In genomic region chr3:113651386-113651785, GRCm38 (mm10) we compare ENCODE assay signal across 8 mouse cellular contexts. TPM values are rescaled to one million over a fixed set of nuclear protein-coding genes. Genes with fewer than 3 reads are reported as not detected.
DNase-seq lines count a peak whose midpoint lies in the region; ATAC-seq and TF ChIP-seq lines count a peak whose summit lies in the region.
"Not testable (repeated sequence)": the region's sequence is repeated elsewhere in the genome, so short reads cannot be mapped to it uniquely, and the experiment has no call there.

No protein-coding gene starts in this region.

- peak; percentile 18 for DNase-seq in ZHBTc4 (ENCODE audit: low read depth, low spot score)
- peak; percentile 58 for DNase-seq in embryo, embryonic 11 days
- peak; percentile 31 for DNase-seq in forelimb bud, embryonic 11.5 days (ENCODE audit: low read depth, low spot score)
- DNase-seq in liver, embryonic 14.5 days (ENCODE audit: low read depth in 3 of 3, low spot score in 3 of 3), result not testable (repeated sequence)
- peak; percentile 83 for DNase-seq in midbrain, embryonic 14.5 days
- DNase-seq in telencephalon, adult 2 months (ENCODE audit: low read depth, low spot score), result peak; percentile 13

- ATAC-seq in hindbrain, embryonic 16.5 days, result peak; percentile 76; the same call in 1 of the 2 replicates
- ATAC-seq in liver, embryonic 14.5 days (ENCODE audit: insufficient read depth); midbrain, embryonic 14.5 days (ENCODE audit: low FRiP score, low TSS enrichment): not testable (repeated sequence)

- not testable (repeated sequence) for TF ChIP-seq EP300 in liver, embryonic 14.5 days (IDR thresholded peaks at IDR 0.05; ENCODE audit: low read depth)

- H3K27me3 ChIP-seq in E14TG2a.4 (ENCODE audit: insufficient read depth, low read length); hindbrain, embryonic 16.5 days (replicated peaks; ENCODE audit: control insufficient read depth, insufficient read depth, low read length); liver, embryonic 14.5 days (ENCODE audit: control insufficient read depth, insufficient read depth, low read length); midbrain, embryonic 14.5 days (ENCODE audit: control insufficient read depth, insufficient read depth, low read length): not testable (repeated sequence)

- not testable (repeated sequence) for H3K9me3 ChIP-seq in E14TG2a.4 (ENCODE audit: low read length); hindbrain, embryonic 16.5 days (ENCODE audit: control insufficient read depth, low read length); liver, embryonic 14.5 days (ENCODE audit: control insufficient read depth, low read length); midbrain, embryonic 14.5 days (ENCODE audit: control insufficient read depth, low read length)

- H3K27ac ChIP-seq in hindbrain, embryonic 16.5 days (ENCODE audit: low read depth, low read length); liver, embryonic 14.5 days; midbrain, embryonic 14.5 days (replicated peaks; ENCODE audit: low read depth, low read length): not testable (repeated sequence)

- peaks cover 13% of the 10 kb centered on the region for H3K4me1 ChIP-seq in E14TG2a.4 (replicated peaks; ENCODE audit: low read depth, low read length)
- not testable (repeated sequence) for H3K4me1 ChIP-seq in hindbrain, embryonic 16.5 days (ENCODE audit: control insufficient read depth, insufficient read depth, low read depth, low read length); liver, embryonic 14.5 days (replicated peaks; ENCODE audit: control insufficient read depth in 2 of 2, insufficient read depth in 2 of 2, low read length in 1 of 2); midbrain, embryonic 14.5 days (ENCODE audit: control insufficient read depth, insufficient read depth, low read length)

- H3K9ac ChIP-seq in hindbrain, embryonic 16.5 days (ENCODE audit: low read depth, low read length); liver, embryonic 14.5 days (replicated peaks); midbrain, embryonic 14.5 days (replicated peaks; ENCODE audit: low read length): not testable (repeated sequence)

- WGBS in hindbrain, embryonic 16.5 days, result 54% methylated on average over 3 of the region's 3 CpGs
- WGBS in liver, embryonic 14.5 days (ENCODE audit: insufficient replicate concordance), result 40% methylated on average over 3 of the region's 3 CpGs
- WGBS in midbrain, embryonic 14.5 days, result 47% methylated on average over 3 of the region's 3 CpGs

- H3K36me3 ChIP-seq in E14TG2a.4 (ENCODE audit: insufficient read depth, low read length); hindbrain, embryonic 16.5 days (ENCODE audit: control insufficient read depth, insufficient read depth, low read length); liver, embryonic 14.5 days (replicated peaks; ENCODE audit: control insufficient read depth, insufficient read depth, low read depth); midbrain, embryonic 14.5 days (ENCODE audit: control insufficient read depth, insufficient read depth, low read length): not testable (repeated sequence)

- not testable (repeated sequence) for H3K4me3 ChIP-seq in E14TG2a.4 (replicated peaks; ENCODE audit: low read length); hindbrain, embryonic 16.5 days (ENCODE audit: low read length); liver, embryonic 14.5 days (ENCODE audit: insufficient read depth in 1 of 2, low read depth in 2 of 2, low read length in 2 of 2); midbrain, embryonic 14.5 days (replicated peaks; ENCODE audit: low read depth, low read length)

- H3K4me2 ChIP-seq in hindbrain, embryonic 16.5 days (ENCODE audit: low read length); liver, embryonic 14.5 days (ENCODE audit: low read depth); midbrain, embryonic 14.5 days (ENCODE audit: low read length): not testable (repeated sequence)

- TF ChIP-seq CTCF in E14TG2a.4 (conservative IDR thresholded peaks at IDR 0.05; ENCODE audit: low read length), result peak; percentile 22; the same call in 1 of the 2 replicates
- TF ChIP-seq CTCF in liver, embryonic 14.5 days (IDR thresholded peaks at IDR 0.05; ENCODE audit: low read depth), result peak; percentile 10; the same call in 1 of the 2 replicates

RNA-seq across cellular contexts. Expression of gene Rnpc3, which starts 21.4 kb away (rescaled TPM):
- 44.7 and 46.6 TPM in 2 replicates for polyA plus RNA-seq in hindbrain, embryonic 16.5 days (2015; fragmentation: Nextera tagmentation; extraction: Ambion mirVana)
- polyA plus RNA-seq in liver, embryonic 14.5 days (2012; rRNA removed), result 6.2 and 12.5 TPM in 2 replicates
- polyA plus RNA-seq in liver, embryonic 14.5 days (2014; fragmentation: Nextera tagmentation; extraction: Ambion mirVana), result 18.7 and 18.8 TPM in 2 replicates
- polyA plus RNA-seq in midbrain, embryonic 14.5 days (2014; fragmentation: Nextera tagmentation; extraction: Ambion mirVana), result 64.0 and 78.9 TPM in 2 replicates

RNA-seq across cellular contexts. Expression of gene Amy1, which starts 44.9 kb away (rescaled TPM):
- 16.1 and 20.4 TPM in 2 replicates for polyA plus RNA-seq in hindbrain, embryonic 16.5 days (2015; fragmentation: Nextera tagmentation; extraction: Ambion mirVana)
- polyA plus RNA-seq in liver, embryonic 14.5 days (2012; rRNA removed), result 4.2 and 7.0 TPM in 2 replicates
- polyA plus RNA-seq in liver, embryonic 14.5 days (2014; fragmentation: Nextera tagmentation; extraction: Ambion mirVana), result 12.1 and 12.8 TPM in 2 replicates
- polyA plus RNA-seq in midbrain, embryonic 14.5 days (2014; fragmentation: Nextera tagmentation; extraction: Ambion mirVana), result 29.2 TPM in 2 replicates
